Mouse (Mus musculus): ENCODE data around the gene Mthfd1. TPM values are rescaled to one million over a fixed set of nuclear protein-coding genes. Genes with fewer than 3 reads are reported as not detected.

Gene Mthfd1
- polyA plus RNA-seq, 1 experiment, result 80.9 TPM

- H3K79me3 ChIP-seq (ENCODE audit: low read depth), result peaks cover 3% of the 10 kb centered on the region
- no peak overlapping the region for H3K4me3 ChIP-seq (ENCODE audit: insufficient read depth, poor library complexity, severe bottlenecking)
- H3K79me2 ChIP-seq (ENCODE audit: control insufficient read depth, insufficient read depth), result peaks cover 8% of the 10 kb centered on the region
- TF ChIP-seq MYOG (IDR thresholded peaks at IDR 0.05; ENCODE audit: control insufficient read depth, extremely low read depth, insufficient read length), result no peak
- TF ChIP-seq CEBPB (IDR thresholded peaks at IDR 0.05; ENCODE audit: low read depth), result no peak
- no peak for TF ChIP-seq MYOD1 (IDR thresholded peaks at IDR 0.05; ENCODE audit: control insufficient read depth, insufficient read length, low read depth)
- no peak for TF ChIP-seq FOSL1 (IDR thresholded peaks at IDR 0.05; ENCODE audit: insufficient read depth, low read length, poor library complexity, severe bottlenecking)
- TF ChIP-seq MAX (IDR thresholded peaks at IDR 0.05), result no peak
- TF ChIP-seq CTCF (IDR thresholded peaks at IDR 0.05; ENCODE audit: control insufficient read depth, insufficient read depth, insufficient read length), result no peak
- no peak for TF ChIP-seq USF1 (IDR thresholded peaks at IDR 0.05; ENCODE audit: low read depth)
- peaks cover 73% of the 10 kb centered on the region for H3K36me3 ChIP-seq (ENCODE audit: control insufficient read depth, insufficient read depth)
- no peaks in the 10 kb centered on the region for H3K27me3 ChIP-seq (ENCODE audit: control insufficient read depth, insufficient read depth, insufficient read length)
- no peak overlapping the region for H3ac ChIP-seq (ENCODE audit: control insufficient read depth, insufficient read length, low read depth)
Observed at GRCm38 (mm10) chr12:76280556-76280955, 25.5 kb downstream of the Mthfd1 start.

- Histone ChIP-seq H3K36me3 (ENCODE audit: control insufficient read depth, insufficient read depth) (peaks cover 73% of the 10 kb centered on the region), H3K79me2 (ENCODE audit: control insufficient read depth, insufficient read depth) (peaks cover 8% of the 10 kb centered on the region), H3K79me3 (ENCODE audit: low read depth) (peaks cover 3% of the 10 kb centered on the region), H3ac (ENCODE audit: control insufficient read depth, insufficient read length, low read depth) (no peak overlapping the region), H3K4me3 (ENCODE audit: insufficient read depth, poor library complexity, severe bottlenecking) (no peak overlapping the region), H3K27me3 (ENCODE audit: control insufficient read depth, insufficient read depth, insufficient read length) (no peaks in the 10 kb centered on the region)
- TF ChIP-seq CEBPB (IDR thresholded peaks at IDR 0.05; ENCODE audit: low read depth) (no peak), MYOD1 (IDR thresholded peaks at IDR 0.05; ENCODE audit: control insufficient read depth, insufficient read length, low read depth) (no peak), MAX (IDR thresholded peaks at IDR 0.05) (no peak), CTCF (IDR thresholded peaks at IDR 0.05; ENCODE audit: control insufficient read depth, insufficient read depth, insufficient read length) (no peak)
Observed at GRCm38 (mm10) chr12:76281111-76281660, 26.1 kb downstream of the Mthfd1 start.

GRCm38 (mm10) chr12:76282132-76282531, 27.0 kb downstream of the Mthfd1 start:
- no peak for TF ChIP-seq CTCF (IDR thresholded peaks at IDR 0.05; ENCODE audit: control insufficient read depth, insufficient read depth, insufficient read length)
- no peak for TF ChIP-seq CEBPB (IDR thresholded peaks at IDR 0.05; ENCODE audit: low read depth)
- TF ChIP-seq USF1 (IDR thresholded peaks at IDR 0.05; ENCODE audit: low read depth), result no peak
- no peak for TF ChIP-seq MAX (IDR thresholded peaks at IDR 0.05)
- no peak for TF ChIP-seq MYOG (IDR thresholded peaks at IDR 0.05; ENCODE audit: control insufficient read depth, extremely low read depth, insufficient read length)
- TF ChIP-seq FOSL1 (IDR thresholded peaks at IDR 0.05; ENCODE audit: insufficient read depth, low read length, poor library complexity, severe bottlenecking), result no peak
- no peak for TF ChIP-seq MYOD1 (IDR thresholded peaks at IDR 0.05; ENCODE audit: control insufficient read depth, insufficient read length, low read depth)
- Histone ChIP-seq H3ac (ENCODE audit: control insufficient read depth, insufficient read length, low read depth) (no peak overlapping the region), H3K36me3 (ENCODE audit: control insufficient read depth, insufficient read depth) (peaks cover 64% of the 10 kb centered on the region), H3K79me3 (ENCODE audit: low read depth) (peaks cover 3% of the 10 kb centered on the region), H3K27me3 (ENCODE audit: control insufficient read depth, insufficient read depth, insufficient read length) (no peaks in the 10 kb centered on the region), H3K79me2 (ENCODE audit: control insufficient read depth, insufficient read depth) (peaks cover 6% of the 10 kb centered on the region), H3K4me3 (ENCODE audit: insufficient read depth, poor library complexity, severe bottlenecking) (no peak overlapping the region)

- Histone ChIP-seq H3K79me2 (ENCODE audit: control insufficient read depth, insufficient read depth) (peaks cover under 1% of the 10 kb centered on the region), H3K4me3 (ENCODE audit: insufficient read depth, poor library complexity, severe bottlenecking) (no peak overlapping the region), H3K27me3 (ENCODE audit: control insufficient read depth, insufficient read depth, insufficient read length) (no peaks in the 10 kb centered on the region), H3K36me3 (ENCODE audit: control insufficient read depth, insufficient read depth) (peaks cover 60% of the 10 kb centered on the region), H3ac (ENCODE audit: control insufficient read depth, insufficient read length, low read depth) (no peak overlapping the region), H3K79me3 (ENCODE audit: low read depth) (peaks cover 1% of the 10 kb centered on the region)
- no peak for TF ChIP-seq FOSL1 (IDR thresholded peaks at IDR 0.05; ENCODE audit: insufficient read depth, low read length, poor library complexity, severe bottlenecking)
- TF ChIP-seq MYOG (IDR thresholded peaks at IDR 0.05; ENCODE audit: control insufficient read depth, extremely low read depth, insufficient read length), result no peak
- no peak for TF ChIP-seq USF1 (IDR thresholded peaks at IDR 0.05; ENCODE audit: low read depth)
- no peak for TF ChIP-seq MYOD1 (IDR thresholded peaks at IDR 0.05; ENCODE audit: control insufficient read depth, insufficient read length, low read depth)
Observed at GRCm38 (mm10) chr12:76282532-76283173, 27.6 kb downstream of the Mthfd1 start.

GRCm38 (mm10) chr12:76285418-76285817, 30.3 kb downstream of the Mthfd1 start:
- Histone ChIP-seq H3K4me3 (ENCODE audit: insufficient read depth, poor library complexity, severe bottlenecking) (no peak overlapping the region), H3K36me3 (ENCODE audit: control insufficient read depth, insufficient read depth) (peaks cover 74% of the 10 kb centered on the region), H3K79me3 (ENCODE audit: low read depth) (no peaks in the 10 kb centered on the region), H3K79me2 (ENCODE audit: control insufficient read depth, insufficient read depth) (no peaks in the 10 kb centered on the region), H3K27me3 (ENCODE audit: control insufficient read depth, insufficient read depth, insufficient read length) (no peaks in the 10 kb centered on the region), H3ac (ENCODE audit: control insufficient read depth, insufficient read length, low read depth) (no peak overlapping the region)
- TF ChIP-seq MYOD1 (IDR thresholded peaks at IDR 0.05; ENCODE audit: control insufficient read depth, insufficient read length, low read depth) (no peak), MAX (IDR thresholded peaks at IDR 0.05) (no peak), CTCF (IDR thresholded peaks at IDR 0.05; ENCODE audit: control insufficient read depth, insufficient read depth, insufficient read length) (no peak), USF1 (IDR thresholded peaks at IDR 0.05; ENCODE audit: low read depth) (no peak), FOSL1 (IDR thresholded peaks at IDR 0.05; ENCODE audit: insufficient read depth, low read length, poor library complexity, severe bottlenecking) (no peak), MYOG (IDR thresholded peaks at IDR 0.05; ENCODE audit: control insufficient read depth, extremely low read depth, insufficient read length) (no peak), CEBPB (IDR thresholded peaks at IDR 0.05; ENCODE audit: low read depth) (no peak)

GRCm38 (mm10) chr12:76287986-76288385, 32.9 kb downstream of the Mthfd1 start:
- TF ChIP-seq FOSL1 (IDR thresholded peaks at IDR 0.05; ENCODE audit: insufficient read depth, low read length, poor library complexity, severe bottlenecking), result no peak
- no peak for TF ChIP-seq CTCF (IDR thresholded peaks at IDR 0.05; ENCODE audit: control insufficient read depth, insufficient read depth, insufficient read length)
- TF ChIP-seq MYOD1 (IDR thresholded peaks at IDR 0.05; ENCODE audit: control insufficient read depth, insufficient read length, low read depth), result no peak
- TF ChIP-seq MYOG (IDR thresholded peaks at IDR 0.05; ENCODE audit: control insufficient read depth, extremely low read depth, insufficient read length), result no peak
- no peak for TF ChIP-seq CEBPB (IDR thresholded peaks at IDR 0.05; ENCODE audit: low read depth)
- TF ChIP-seq USF1 (IDR thresholded peaks at IDR 0.05; ENCODE audit: low read depth), result no peak
- H3K36me3 ChIP-seq (ENCODE audit: control insufficient read depth, insufficient read depth), result peaks cover 76% of the 10 kb centered on the region
- no peak overlapping the region for H3K4me3 ChIP-seq (ENCODE audit: insufficient read depth, poor library complexity, severe bottlenecking)
- no peaks in the 10 kb centered on the region for H3K27me3 ChIP-seq (ENCODE audit: control insufficient read depth, insufficient read depth, insufficient read length)
- H3ac ChIP-seq (ENCODE audit: control insufficient read depth, insufficient read length, low read depth), result no peak overlapping the region
- no peaks in the 10 kb centered on the region for H3K79me3 ChIP-seq (ENCODE audit: low read depth)
- no peaks in the 10 kb centered on the region for H3K79me2 ChIP-seq (ENCODE audit: control insufficient read depth, insufficient read depth)
